Mouse (Mus musculus) kidney, postnatal 10 days (tissue): Measurements from ENCODE around the gene Naa50.

Experiments
- DNase-seq: peaks from one replicate; pipeline ENCODE4 v3.0.0; 2021; ENCODE audit warnings: mixed read lengths

Naa50 gene

GRCm38 (mm10) chr16:44141483-44141882 lies 1.9 kb downstream of the Naa50 start:
- no peak for DNase-seq

GRCm38 (mm10) chr16:44149002-44149767 lies 9.6 kb downstream of the Naa50 start:
- no peak for DNase-seq

GRCm38 (mm10) chr16:44154497-44155057 lies 14.9 kb downstream of the Naa50 start:
- DNase-seq: no peak

GRCm38 (mm10) chr16:44159325-44159724 lies 19.7 kb downstream of the Naa50 start:
- DNase-seq: no peak

- no peak for DNase-seq
These were observed 24.2 kb downstream of the Naa50 start for GRCm38 (mm10) chr16:44163831-44164230.

- no peak for DNase-seq
These were observed 25.6 kb downstream of the Naa50 start for GRCm38 (mm10) chr16:44165182-44165581.

GRCm38 (mm10) chr16:44168990-44169389 lies 29.4 kb downstream of the Naa50 start:
- DNase-seq: no peak

- peak; percentile 98 for DNase-seq
These were observed 32.9 kb downstream of the Naa50 start for GRCm38 (mm10) chr16:44172297-44173154.

GRCm38 (mm10) chr16:44173155-44173941 lies 33.7 kb downstream of the Naa50 start, which contains the start of gene Usf3:
Gene Usf3 (plus strand): TSS chr16:44173246.
- DNase-seq: peak; percentile 79

- no peak for DNase-seq
These were observed 34.4 kb downstream of the Naa50 start for GRCm38 (mm10) chr16:44173966-44174530.

GRCm38 (mm10) chr16:44175001-44175400 lies 35.4 kb downstream of the Naa50 start:
- peak; percentile 19 for DNase-seq

- no peak for DNase-seq
These were observed 36.9 kb downstream of the Naa50 start for GRCm38 (mm10) chr16:44176511-44176910.

- DNase-seq: no peak
These were observed 38.9 kb downstream of the Naa50 start for GRCm38 (mm10) chr16:44178555-44178954.

GRCm38 (mm10) chr16:44182597-44182996 lies 43.0 kb downstream of the Naa50 start:
- DNase-seq: no peak

GRCm38 (mm10) chr16:44184769-44185168 lies 45.1 kb downstream of the Naa50 start:
- no peak for DNase-seq

- no peak for DNase-seq
These were observed 47.5 kb downstream of the Naa50 start for GRCm38 (mm10) chr16:44187172-44187571.

GRCm38 (mm10) chr16:44188766-44189165 lies 49.1 kb downstream of the Naa50 start:
- no peak for DNase-seq

GRCm38 (mm10) chr16:44190032-44190431 lies 50.4 kb downstream of the Naa50 start:
- no peak for DNase-seq

- DNase-seq: no peak
These were observed 51.3 kb downstream of the Naa50 start for GRCm38 (mm10) chr16:44190968-44191367.

- no peak for DNase-seq
These were observed 59.6 kb downstream of the Naa50 start for GRCm38 (mm10) chr16:44199066-44199703.

- DNase-seq: no peak
These were observed 60.5 kb downstream of the Naa50 start for GRCm38 (mm10) chr16:44200146-44200545.

GRCm38 (mm10) chr16:44204331-44204730 lies 64.7 kb downstream of the Naa50 start:
- DNase-seq: no peak
